Mouse (Mus musculus): Measurements from ENCODE around the gene Fgf10. TPM values are rescaled to one million over a fixed set of nuclear protein-coding genes. Genes with fewer than 3 reads are reported as not detected.

The Fgf10 gene
- polyA plus RNA-seq (2012; rRNA removed), result 0.68 and 2.3 TPM in 2 replicates

GRCm38 (mm10) chr13:118669491-118669890 lies at the start of gene Fgf10:
Fgf10 (plus strand) TSS chr13:118669791.

Measured in central nervous system, embryonic 14 days (tissue).